Mouse (Mus musculus) neural tube, postnatal 0 days (tissue): ENCODE data around the gene Arhgap29. TPM values are rescaled to one million over a fixed set of nuclear protein-coding genes. Genes with fewer than 3 reads are reported as not detected.

Source experiments
- polyA plus RNA-seq: library from polyadenylated mRNA; unstranded; fragments of >200 nt; fragmentation: Nextera tagmentation; extraction: Ambion mirVana; gene quantifications from 2 replicates; pipeline ENCODE4 v1.2.1, GENCODE M21; 2015

The Arhgap29 gene
- 15.5 and 17.1 TPM in 2 replicates for polyA plus RNA-seq

GRCm38 (mm10) chr3:121952041-121952591 lies at the start of gene Arhgap29:
Gene Arhgap29 (plus strand): TSS chr3:121952541.

GRCm38 (mm10) chr3:122043799-122044547 lies 91.6 kb downstream of the Arhgap29 start, which contains the start of gene Abca4:
Gene Abca4 (plus strand): TSS chr3:122044443.

Other genes starting within 250 kb of the Arhgap29 start
- 12.4 and 14.6 TPM in 2 replicates for gene F3, start 229.0 kb upstream of the Arhgap29 start, polyA plus RNA-seq
- 76.0 and 76.5 TPM in 2 replicates for gene Abcd3, start 137.2 kb upstream of the Arhgap29 start, polyA plus RNA-seq
- 1.1 and 1.2 TPM in 2 replicates for gene Abca4, start 91.9 kb downstream of the Arhgap29 start, polyA plus RNA-seq